Mouse (Mus musculus) cerebellum, adult (tissue): ENCODE measurements around the gene Slc9a9.

Experiments
- ATAC-seq: cut with Nextera tagmentation; 2 replicates; pipeline ENCODE4 v1.9.2; 2017; ENCODE audit warnings: mild to moderate bottlenecking, moderate library complexity, mixed read lengths; ENCODE audit not compliant: insufficient number of reproducible peaks, low FRiP score, low TSS enrichment

The Slc9a9 gene

GRCm38 (mm10) chr9:95256680-95257316 is 587.1 kb downstream of the Slc9a9 start:
- ATAC-seq = no peak

- no peak for ATAC-seq
Measured at GRCm38 (mm10) chr9:95262851-95263250, 593.1 kb downstream of the Slc9a9 start.

- no peak for ATAC-seq
Measured at GRCm38 (mm10) chr9:95263867-95264509, 594.3 kb downstream of the Slc9a9 start.

GRCm38 (mm10) chr9:95266179-95266578 is 596.5 kb downstream of the Slc9a9 start:
- ATAC-seq = no peak

- no peak for ATAC-seq
Measured at GRCm38 (mm10) chr9:95266924-95267323, 597.2 kb downstream of the Slc9a9 start.

GRCm38 (mm10) chr9:95279590-95280344 is 610.1 kb downstream of the Slc9a9 start:
- ATAC-seq = no peak
